Mouse (Mus musculus): Measurements from ENCODE around the gene Tlnrd1.

- no peak for TF ChIP-seq POLR2A (IDR thresholded peaks at IDR 0.05; ENCODE audit: low read depth, low read length)
- no peak for TF ChIP-seq CTCF (IDR thresholded peaks at IDR 0.05; ENCODE audit: extremely low read depth, insufficient read length, insufficient replicate concordance, low read depth, low read length)
These were observed 12.1 kb upstream of the Tlnrd1 start for GRCm38 (mm10) chr7:83896077-83896740.
